Mouse (Mus musculus): ENCODE data around the gene Cbfa2t2. TPM values are rescaled to one million over a fixed set of nuclear protein-coding genes. Genes with fewer than 3 reads are reported as not detected.

The Cbfa2t2 gene
- total and polyA plus RNA-seq, 2 experiments from 2014 or later: 31.3 to 57.8 TPM

DNA sequence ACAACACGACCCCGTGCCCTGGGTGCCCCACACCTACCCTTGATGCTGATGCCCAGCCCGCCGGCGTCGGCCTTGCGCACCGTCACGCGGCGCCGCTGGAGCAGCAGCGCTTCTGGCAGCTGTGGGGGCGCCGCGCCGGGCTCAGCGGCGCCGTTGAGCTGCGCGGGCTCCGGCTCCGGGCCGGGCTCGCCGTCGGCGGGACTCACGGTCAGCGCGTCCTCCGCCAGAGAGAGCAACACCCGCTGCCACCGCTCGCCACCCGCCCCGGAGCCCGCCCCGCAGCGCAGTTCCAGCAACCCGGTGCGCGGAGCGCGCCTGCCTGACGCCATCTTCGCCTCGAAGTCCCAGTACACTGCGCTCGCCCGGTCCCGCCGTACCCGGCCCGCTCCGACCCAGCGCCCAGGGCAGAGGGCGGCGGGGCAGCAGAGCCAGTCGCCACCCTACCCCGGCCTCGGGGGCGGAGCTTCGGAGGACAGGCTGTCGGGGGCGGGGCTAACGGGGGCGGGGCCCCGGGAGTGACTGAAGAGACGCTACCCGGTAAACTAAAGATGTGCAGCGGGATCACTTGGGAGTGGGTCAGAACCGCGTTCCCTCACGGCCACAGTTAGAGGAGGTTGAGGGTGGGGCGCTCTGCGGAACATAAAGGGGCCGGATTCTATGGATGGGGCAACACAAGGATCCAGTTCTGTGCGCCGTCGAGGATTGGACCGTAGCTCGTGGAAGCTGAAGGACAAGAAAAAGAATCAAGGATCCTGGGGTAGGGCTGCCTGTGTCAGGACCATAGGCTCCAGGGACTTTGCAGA, 28.4 kb upstream of the Cbfa2t2 start, which contains the start of gene Snta1:
Gene Snta1 (minus strand): TSS at position 457 of the 803 bp plus-strand sequence.
- Histone ChIP-seq H3K27me3 (ENCODE audit: insufficient read depth, low read length) (no peaks in the 10 kb centered on the region; the same call in 1 of the 2 replicates), H3K4me1 (ENCODE audit: insufficient read depth, low read length) (peaks cover 12% of the 10 kb centered on the region; the same call in 1 of the 2 replicates), H3K27ac (ENCODE audit: low read depth, low read length) (peak within 1 kb of the TSS; percentile 65), H3K9ac (replicated peaks; ENCODE audit: low read length, poor library complexity, severe bottlenecking) (peak within 1 kb of the TSS; percentile 75), H3K4me2 (ENCODE audit: low read depth, low read length, poor library complexity, severe bottlenecking) (peak within 1 kb of the TSS; percentile 69), H3K9me3 (ENCODE audit: low read length) (no peaks in the 10 kb centered on the region), H3K36me3 (ENCODE audit: insufficient read depth, low read length) (no peaks in the 10 kb centered on the region), H3K4me3 (ENCODE audit: low read depth, low read length) (peak within 1 kb of the TSS; percentile 57)
- TF ChIP-seq CTCF (IDR thresholded peaks at IDR 0.05): no peak
- WGBS: 2% methylated on average over 75 of the region's 84 CpGs
- ATAC-seq (ENCODE audit: low FRiP score) (peak; percentile 86), DNase-seq (ENCODE audit: low spot score) (peak; percentile 73)

DNA sequence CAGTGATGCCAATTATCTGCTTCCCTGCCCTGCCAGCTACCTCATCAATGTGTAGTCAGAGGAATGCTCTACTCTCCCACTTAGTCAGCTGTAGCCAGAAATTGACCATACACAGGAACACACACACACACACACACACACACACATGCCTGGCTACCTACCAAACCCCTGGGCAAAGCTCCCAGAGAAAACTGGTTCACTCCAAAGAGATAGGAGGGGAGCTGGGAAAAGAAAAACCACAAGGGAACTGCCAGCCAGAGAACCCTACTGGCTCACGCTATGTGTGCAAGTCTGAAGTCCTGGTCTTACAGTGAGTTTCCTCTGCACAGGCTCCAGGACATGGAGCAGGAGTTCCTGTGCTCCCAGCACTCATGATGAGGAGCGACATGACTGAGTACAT, 25.9 kb upstream of the Cbfa2t2 start:
- H3K9ac ChIP-seq (replicated peaks; ENCODE audit: low read length, poor library complexity, severe bottlenecking): no peak overlapping the region
- WGBS: 64% methylated on average over 2 of the region's 2 CpGs
- peak; percentile 75 for DNase-seq (ENCODE audit: low spot score)
- no peaks in the 10 kb centered on the region for H3K36me3 ChIP-seq (ENCODE audit: insufficient read depth, low read length)
- H3K27ac ChIP-seq (ENCODE audit: low read depth, low read length): no peak overlapping the region
- H3K4me2 ChIP-seq (ENCODE audit: low read depth, low read length, poor library complexity, severe bottlenecking): no peak overlapping the region
- H3K4me3 ChIP-seq (ENCODE audit: low read depth, low read length): no peak overlapping the region
- no peak for TF ChIP-seq CTCF (IDR thresholded peaks at IDR 0.05)
- peaks cover 12% of the 10 kb centered on the region; the same call in 1 of the 2 replicates for H3K4me1 ChIP-seq (ENCODE audit: insufficient read depth, low read length)
- no peaks in the 10 kb centered on the region for H3K9me3 ChIP-seq (ENCODE audit: low read length)
- no peak for ATAC-seq (ENCODE audit: low FRiP score)
- H3K27me3 ChIP-seq (ENCODE audit: insufficient read depth, low read length): no peaks in the 10 kb centered on the region; the same call in 1 of the 2 replicates

DNA sequence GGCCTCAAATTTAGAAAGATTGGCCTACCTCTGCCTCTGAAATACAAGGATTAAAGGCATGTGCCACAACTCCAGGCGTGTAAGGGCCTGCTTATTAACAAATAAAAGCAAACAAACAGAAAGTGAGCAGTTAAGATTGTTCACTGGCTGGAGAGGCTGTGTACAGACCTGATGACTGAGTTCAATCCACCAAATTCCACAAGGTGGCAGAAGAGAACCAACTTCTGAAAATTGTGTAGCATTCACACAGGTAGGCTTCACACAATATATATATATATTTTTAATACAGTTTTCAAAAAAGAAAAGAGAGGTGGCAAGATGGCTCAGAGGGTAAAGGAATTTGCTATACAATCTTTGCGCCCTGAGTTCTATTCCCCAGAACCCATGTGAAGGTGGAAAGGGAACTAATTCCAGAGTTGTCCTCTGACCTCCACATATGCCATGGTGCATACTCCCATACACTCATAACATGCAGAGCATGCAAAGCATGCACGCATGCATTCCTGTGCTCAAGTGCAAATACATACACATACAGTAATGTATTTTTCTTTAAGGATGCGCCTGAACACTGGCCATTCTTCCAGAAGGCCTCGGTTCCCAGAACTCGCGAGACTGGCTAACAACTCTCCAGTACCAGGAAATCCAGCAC, 24.1 kb upstream of the Cbfa2t2 start:
- no peaks in the 10 kb centered on the region for H3K36me3 ChIP-seq (ENCODE audit: insufficient read depth, low read length)
- no peak overlapping the region for H3K4me3 ChIP-seq (ENCODE audit: low read depth, low read length)
- WGBS: 65% methylated on average over 7 of the region's 7 CpGs
- peak; percentile 81 for DNase-seq (ENCODE audit: low spot score)
- peaks cover 1% of the 10 kb centered on the region; the same call in 1 of the 2 replicates for H3K4me1 ChIP-seq (ENCODE audit: insufficient read depth, low read length)
- H3K9me3 ChIP-seq (ENCODE audit: low read length): no peaks in the 10 kb centered on the region
- no peak for ATAC-seq (ENCODE audit: low FRiP score)
- no peak overlapping the region for H3K9ac ChIP-seq (replicated peaks; ENCODE audit: low read length, poor library complexity, severe bottlenecking)
- peak; percentile 84 for TF ChIP-seq CTCF (IDR thresholded peaks at IDR 0.05)
- no peak overlapping the region for H3K4me2 ChIP-seq (ENCODE audit: low read depth, low read length, poor library complexity, severe bottlenecking)
- no peaks in the 10 kb centered on the region; the same call in 1 of the 2 replicates for H3K27me3 ChIP-seq (ENCODE audit: insufficient read depth, low read length)
- H3K27ac ChIP-seq (ENCODE audit: low read depth, low read length): no peak overlapping the region

DNA sequence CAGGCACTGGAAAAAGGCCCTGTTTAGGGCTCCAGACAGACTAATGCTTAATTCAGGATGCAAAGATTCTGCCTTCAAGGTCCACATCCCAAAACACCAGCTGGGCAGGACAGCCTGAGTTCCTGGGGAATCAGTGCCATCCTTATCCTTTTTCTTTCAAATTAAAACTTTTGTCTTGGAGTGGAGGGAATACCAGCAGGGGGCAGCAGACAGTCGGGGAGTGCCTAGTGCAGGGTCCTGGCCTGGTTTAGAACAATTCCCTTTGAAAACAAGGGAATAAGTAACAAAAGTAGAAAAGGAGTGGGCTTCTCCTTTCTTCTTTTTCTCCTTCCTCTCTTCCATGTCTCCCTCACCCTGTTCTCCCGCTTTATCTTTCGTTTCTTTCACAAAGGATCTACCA, 19.2 kb upstream of the Cbfa2t2 start:
- TF ChIP-seq CTCF (IDR thresholded peaks at IDR 0.05): peak; percentile 86
- no peaks in the 10 kb centered on the region for H3K9me3 ChIP-seq (ENCODE audit: low read length)
- WGBS: 4% methylated on average over 3 of the region's 3 CpGs
- H3K4me2 ChIP-seq (ENCODE audit: low read depth, low read length, poor library complexity, severe bottlenecking): no peak overlapping the region
- DNase-seq (ENCODE audit: low spot score) (peak; percentile 78), ATAC-seq (ENCODE audit: low FRiP score) (no peak)
- no peak overlapping the region for H3K9ac ChIP-seq (replicated peaks; ENCODE audit: low read length, poor library complexity, severe bottlenecking)
- no peak overlapping the region for H3K27ac ChIP-seq (ENCODE audit: low read depth, low read length)
- H3K36me3 ChIP-seq (ENCODE audit: insufficient read depth, low read length): no peaks in the 10 kb centered on the region
- no peaks in the 10 kb centered on the region for H3K27me3 ChIP-seq (ENCODE audit: insufficient read depth, low read length)
- H3K4me3 ChIP-seq (ENCODE audit: low read depth, low read length): no peak overlapping the region
- no peaks in the 10 kb centered on the region for H3K4me1 ChIP-seq (ENCODE audit: insufficient read depth, low read length)

DNA sequence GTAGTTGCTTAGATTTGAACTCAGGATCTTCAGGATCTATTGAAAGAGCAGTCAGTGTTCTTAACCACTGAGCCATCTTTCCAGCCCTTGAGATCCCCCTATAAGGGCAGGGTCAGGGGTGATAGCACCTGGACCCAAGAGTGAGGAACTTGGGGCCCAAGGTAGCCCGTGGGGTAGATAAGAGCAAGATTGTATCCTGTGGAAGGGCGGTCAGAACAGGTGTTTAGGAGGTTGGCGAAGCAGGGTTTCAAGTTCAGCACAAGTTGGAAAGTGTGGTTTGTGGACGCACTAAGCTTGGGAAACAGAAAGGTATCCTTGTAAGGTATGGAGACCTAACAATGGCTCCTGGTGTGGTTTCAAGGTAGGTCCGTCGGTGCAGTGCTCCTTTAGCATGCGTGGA, 18.3 kb upstream of the Cbfa2t2 start:
- no peak overlapping the region for H3K4me3 ChIP-seq (ENCODE audit: low read depth, low read length)
- no peak overlapping the region for H3K9ac ChIP-seq (replicated peaks; ENCODE audit: low read length, poor library complexity, severe bottlenecking)
- no peak for TF ChIP-seq CTCF (IDR thresholded peaks at IDR 0.05)
- H3K27ac ChIP-seq (ENCODE audit: low read depth, low read length): no peak overlapping the region
- no peaks in the 10 kb centered on the region for H3K36me3 ChIP-seq (ENCODE audit: insufficient read depth, low read length)
- H3K4me2 ChIP-seq (ENCODE audit: low read depth, low read length, poor library complexity, severe bottlenecking): no peak overlapping the region
- DNase-seq (ENCODE audit: low spot score): no peak
- H3K27me3 ChIP-seq (ENCODE audit: insufficient read depth, low read length): no peaks in the 10 kb centered on the region
- ATAC-seq (ENCODE audit: low FRiP score): no peak
- 97% methylated on average over 7 of the region's 7 CpGs for WGBS
- H3K9me3 ChIP-seq (ENCODE audit: low read length): no peaks in the 10 kb centered on the region
- H3K4me1 ChIP-seq (ENCODE audit: insufficient read depth, low read length): no peaks in the 10 kb centered on the region

Data from midbrain, postnatal 0 days (tissue).